Mouse (Mus musculus) bone marrow macrophage, adult 2 months (primary cell): Measurements from ENCODE around the gene Syce2.

ENCODE experiments used
- CTCF ChIP-seq: IDR thresholded peaks from 2 replicates; pipeline ENCODE4 v1.5.1; 2012; ENCODE audit warnings: low read depth, mild to moderate bottlenecking, low read length, moderate library complexity
- POLR2A ChIP-seq: IDR thresholded peaks from 2 replicates; pipeline ENCODE4 v1.6.1; 2012; ENCODE audit warnings: mild to moderate bottlenecking, low read depth, low read length, borderline replicate concordance

GRCm38 (mm10) chr8:84856864-84857441 lies 15.0 kb upstream of the Syce2 start, which contains the start of gene Farsa:
- TF ChIP-seq POLR2A (peak; percentile 29; the same call in 1 of the 2 replicates), CTCF (no peak)
